Comparison of ENCODE assay signal across 13 mouse cellular contexts in the genomic region with DNA sequence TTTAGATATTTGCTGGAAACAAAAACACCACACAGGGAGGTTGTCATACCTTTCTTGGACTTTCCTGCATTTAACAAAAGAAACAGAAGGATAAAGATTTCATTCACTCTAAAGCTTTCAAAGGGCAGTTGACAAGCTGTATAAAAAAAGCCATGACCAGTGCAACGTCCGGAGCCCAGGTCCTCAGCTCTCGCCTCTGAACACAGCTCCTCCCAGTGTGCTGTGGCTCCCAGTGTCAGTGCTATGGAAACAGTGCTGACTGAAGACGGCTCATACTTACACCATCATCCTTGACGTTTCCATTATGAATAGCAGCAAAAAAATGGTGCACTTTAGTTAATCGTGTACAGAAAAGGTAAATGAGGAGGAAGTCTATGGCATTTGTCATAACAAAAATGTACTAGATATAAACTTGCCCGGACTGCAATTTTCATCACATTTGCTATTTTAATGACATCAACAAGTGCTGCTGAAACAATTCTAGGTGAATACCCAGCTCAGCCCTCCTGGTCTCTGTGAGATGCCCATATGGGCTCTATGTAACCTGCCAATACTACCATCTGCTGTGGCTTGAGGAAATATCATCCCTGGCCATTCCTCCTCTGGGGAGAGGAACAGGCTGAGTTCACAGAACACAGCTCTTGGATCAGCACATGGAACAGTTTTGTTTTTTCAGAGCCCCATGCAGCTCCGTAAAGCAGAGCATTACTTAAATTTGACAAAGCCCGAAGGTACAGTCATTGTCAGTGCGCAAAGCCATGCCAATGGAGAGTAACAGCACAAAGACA. TPM values are rescaled to one million over a fixed set of nuclear protein-coding genes. Genes with fewer than 3 reads are reported as not detected.
DNase-seq lines count a peak whose midpoint lies in the region; ATAC-seq lines count a peak whose summit lies in the region.
"Had no signal": no experiment of that assay in that cellular context is flagged by ENCODE, and none has a peak within 500 bp of the region (broad histone marks: within the 10 kb centered on the region; RNA-seq: fewer than 3 reads in every experiment).

No protein-coding gene starts in this region.

- H3K27me3 ChIP-seq in hindbrain, embryonic 12.5 days, result no peaks in the 10 kb centered on the region
- H3K27me3 ChIP-seq in hindbrain, embryonic 10.5 days (ENCODE audit: insufficient read depth, poor library complexity, severe bottlenecking), result no peaks in the 10 kb centered on the region
- H3K27me3 ChIP-seq in neural tube, embryonic 13.5 days, result no peaks in the 10 kb centered on the region
- H3K27me3 ChIP-seq in neural tube, embryonic 14.5 days (ENCODE audit: control insufficient read depth, insufficient read depth, low read length), result no peaks in the 10 kb centered on the region

- WGBS in hindbrain, embryonic 12.5 days, result 62% methylated on average over 10 of the region's 10 CpGs
- 75% methylated on average over 10 of the region's 10 CpGs for WGBS in hindbrain, embryonic 10.5 days
- 58% methylated on average over 10 of the region's 10 CpGs for WGBS in neural tube, embryonic 13.5 days
- WGBS in neural tube, embryonic 14.5 days, result 58% methylated on average over 10 of the region's 10 CpGs

- peaks cover 15% of the 10 kb centered on the region; the same call in 1 of the 2 replicates for H3K36me3 ChIP-seq in hindbrain, embryonic 12.5 days
- peaks cover 44% of the 10 kb centered on the region for H3K36me3 ChIP-seq in hindbrain, embryonic 10.5 days
- 0 out of 2 replicates have a peak, but pooled peaks cover 11% of the 10 kb centered on the region for H3K36me3 ChIP-seq in neural tube, embryonic 13.5 days
- no peaks in the 10 kb centered on the region for H3K36me3 ChIP-seq in neural tube, embryonic 14.5 days (ENCODE audit: control insufficient read depth, insufficient read depth, low read length)
- H3K36me3 ChIP-seq: G1E had no signal

- DNase-seq in adrenal gland, adult 2 months, result peak; percentile 54
- no peak for DNase-seq in adrenal gland, adult 8-10 months
- DNase-seq in hindbrain, embryonic 10.5 days (ENCODE audit: low spot score), result no peak
- no peak for DNase-seq in neural tube, embryonic 10.5 days (ENCODE audit: extremely low spot score, low spot score)
- DNase-seq in embryo, embryonic 9.5 days (ENCODE audit: extremely low spot score), result no peak
- DNase-seq: gastrocnemius, postnatal 10 days; lung, embryonic 14.5 days; right cerebral cortex, postnatal 14 days had no signal

- H3K9me3 ChIP-seq in hindbrain, embryonic 12.5 days (replicated peaks), result no peaks in the 10 kb centered on the region
- no peaks in the 10 kb centered on the region for H3K9me3 ChIP-seq in hindbrain, embryonic 10.5 days
- no peaks in the 10 kb centered on the region for H3K9me3 ChIP-seq in neural tube, embryonic 13.5 days
- H3K9me3 ChIP-seq in neural tube, embryonic 14.5 days (ENCODE audit: control insufficient read depth, low read length), result no peaks in the 10 kb centered on the region
- H3K9me3 ChIP-seq: G1E had no signal

- no peak overlapping the region for H3K4me3 ChIP-seq in hindbrain, embryonic 12.5 days
- no peak overlapping the region for H3K4me3 ChIP-seq in hindbrain, embryonic 10.5 days
- no peak overlapping the region for H3K4me3 ChIP-seq in neural tube, embryonic 13.5 days
- H3K4me3 ChIP-seq in neural tube, embryonic 14.5 days (ENCODE audit: low read depth, low read length), result no peak overlapping the region
- H3K4me3 ChIP-seq: myocyte had no signal

- H3K4me1 ChIP-seq in hindbrain, embryonic 12.5 days, result no peaks in the 10 kb centered on the region
- H3K4me1 ChIP-seq in hindbrain, embryonic 10.5 days (replicated peaks), result 0 out of 2 replicates have a peak, but pooled peaks cover 2% of the 10 kb centered on the region
- H3K4me1 ChIP-seq in neural tube, embryonic 13.5 days (replicated peaks), result peaks cover 14% of the 10 kb centered on the region; the same call in 1 of the 2 replicates
- H3K4me1 ChIP-seq in neural tube, embryonic 14.5 days (ENCODE audit: control insufficient read depth, insufficient read depth, low read length), result no peaks in the 10 kb centered on the region

- H3K9ac ChIP-seq in hindbrain, embryonic 12.5 days, result no peak overlapping the region
- no peak overlapping the region for H3K9ac ChIP-seq in neural tube, embryonic 13.5 days
- H3K9ac ChIP-seq in neural tube, embryonic 14.5 days (replicated peaks; ENCODE audit: low read depth, low read length), result no peak overlapping the region
- H3K9ac ChIP-seq: lung, embryonic 14.5 days had no signal

- H3K4me2 ChIP-seq in hindbrain, embryonic 12.5 days (replicated peaks), result no peak overlapping the region
- no peak overlapping the region for H3K4me2 ChIP-seq in neural tube, embryonic 13.5 days
- H3K4me2 ChIP-seq in neural tube, embryonic 14.5 days (ENCODE audit: low read depth, low read length), result no peak overlapping the region
- H3K4me2 ChIP-seq: lung, embryonic 14.5 days had no signal

- 0 out of 2 replicates have a peak overlapping the region, but pooled peaks have one; percentile 7 for H3K27ac ChIP-seq in hindbrain, embryonic 12.5 days
- no peak overlapping the region for H3K27ac ChIP-seq in hindbrain, embryonic 10.5 days
- H3K27ac ChIP-seq in neural tube, embryonic 13.5 days (replicated peaks), result 0 out of 2 replicates have a peak overlapping the region, but pooled peaks have one; percentile 18
- no peak overlapping the region for H3K27ac ChIP-seq in neural tube, embryonic 14.5 days (ENCODE audit: low read depth, low read length)

- ATAC-seq in hindbrain, embryonic 12.5 days (ENCODE audit: low FRiP score), result no peak
- ATAC-seq in neural tube, embryonic 13.5 days (ENCODE audit: low read depth), result no peak
- ATAC-seq in neural tube, embryonic 14.5 days (ENCODE audit: low read depth), result 0 out of 2 replicates have a peak, but pooled peaks have one; percentile 56

RNA-seq across cellular contexts. Expression of a gene that starts 25.3 kb away (rescaled TPM):
- total RNA-seq in adrenal gland, adult 2 months (2021), result 10 to 100 TPM; 16.0 to 26.7 TPM
- polyA plus RNA-seq in adrenal gland, adult 2 months (2012; rRNA removed), result 4.2 and 5.9 TPM in 2 replicates
- total RNA-seq in adrenal gland, adult 8-10 months (2022), result 10 to 100 TPM; 25.4 to 38.1 (median 27.0) TPM
- 41.8 and 42.8 TPM in 2 replicates for polyA plus RNA-seq in hindbrain, embryonic 12.5 days (2016; fragmentation: Nextera tagmentation; extraction: Ambion mirVana)
- 42.2 and 46.3 TPM in 2 replicates for polyA plus RNA-seq in hindbrain, embryonic 10.5 days (2016; fragmentation: Nextera tagmentation; extraction: Ambion mirVana)
- 41.2 and 44.8 TPM in 2 replicates for polyA plus RNA-seq in neural tube, embryonic 13.5 days (2015; fragmentation: Nextera tagmentation; extraction: Ambion mirVana)
- polyA plus RNA-seq in neural tube, embryonic 14.5 days (2014; fragmentation: Nextera tagmentation; extraction: Ambion mirVana), result 39.5 and 40.7 TPM in 2 replicates

RNA-seq across cellular contexts. Expression of a gene that starts 43.6 kb away (rescaled TPM):
- total RNA-seq in adrenal gland, adult 2 months (2021), result 1 to 10 TPM; 4.3 TPM
- polyA plus RNA-seq in adrenal gland, adult 2 months (2012; rRNA removed), result 0.88 and 1.8 TPM in 2 replicates
- 1 to 10 TPM; 3.1 to 6.7 (median 4.3) TPM for total RNA-seq in adrenal gland, adult 8-10 months (2022)
- 410 and 414 TPM in 2 replicates for polyA plus RNA-seq in hindbrain, embryonic 12.5 days (2016; fragmentation: Nextera tagmentation; extraction: Ambion mirVana)
- 193 and 362 TPM in 2 replicates for polyA plus RNA-seq in hindbrain, embryonic 10.5 days (2016; fragmentation: Nextera tagmentation; extraction: Ambion mirVana)
- 732 and 735 TPM in 2 replicates for polyA plus RNA-seq in neural tube, embryonic 13.5 days (2015; fragmentation: Nextera tagmentation; extraction: Ambion mirVana)
- polyA plus RNA-seq in neural tube, embryonic 14.5 days (2014; fragmentation: Nextera tagmentation; extraction: Ambion mirVana), result 610 and 624 TPM in 2 replicates
- total RNA-seq: G1E had no signal
- polyA plus RNA-seq: G1E had no signal

Comparison
In these comparisons a context has a peak if more than half of its experiments do, and no peak if none do; other contexts are left out.
1. H3K27ac ChIP-seq: peak in hindbrain, embryonic 12.5 days (single experiment) and neural tube, embryonic 13.5 days (single experiment); none in hindbrain, embryonic 10.5 days (single experiment) and neural tube, embryonic 14.5 days (single experiment).
2. RNA of a gene that starts 43.6 kb away (polyA plus RNA-seq): 732 to 735 TPM in neural tube, embryonic 13.5 days, 610 to 624 TPM in neural tube, embryonic 14.5 days, 410 to 414 TPM in hindbrain, embryonic 12.5 days and 193 to 362 TPM in hindbrain, embryonic 10.5 days; 0.88 to 1.8 TPM in adrenal gland, adult 2 months; every median in the first group is over 10 times any median in the second.